Mouse (Mus musculus) cerebellum, adult (tissue): ENCODE results near the gene Tanc2.

Experiments
- ATAC-seq: cut with Nextera tagmentation; 2 replicates; pipeline ENCODE4 v1.9.2; 2017; ENCODE audit warnings: mild to moderate bottlenecking, moderate library complexity, mixed read lengths; ENCODE audit not compliant: insufficient number of reproducible peaks, low FRiP score, low TSS enrichment

Tanc2 gene

DNA sequence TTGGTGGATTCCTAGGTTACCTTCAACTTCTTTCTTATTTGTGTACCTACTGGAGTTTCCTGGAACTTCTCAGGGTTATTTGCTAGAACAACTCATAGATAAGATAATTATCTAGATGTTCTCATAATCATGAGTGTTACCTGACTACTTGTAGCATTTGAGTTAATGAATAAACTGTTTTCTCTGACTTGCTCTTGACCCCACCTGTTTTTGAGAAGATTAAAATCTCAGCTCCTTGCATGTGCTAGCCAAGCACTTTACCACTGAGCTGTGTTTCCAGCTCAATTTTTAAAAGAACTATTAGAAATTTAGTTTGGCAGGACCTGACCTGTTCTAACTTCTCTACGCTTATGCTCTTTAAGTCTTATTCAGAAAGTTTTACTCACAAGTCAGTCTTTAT lies 36.4 kb downstream of the Tanc2 start:
- ATAC-seq, result no peak

DNA sequence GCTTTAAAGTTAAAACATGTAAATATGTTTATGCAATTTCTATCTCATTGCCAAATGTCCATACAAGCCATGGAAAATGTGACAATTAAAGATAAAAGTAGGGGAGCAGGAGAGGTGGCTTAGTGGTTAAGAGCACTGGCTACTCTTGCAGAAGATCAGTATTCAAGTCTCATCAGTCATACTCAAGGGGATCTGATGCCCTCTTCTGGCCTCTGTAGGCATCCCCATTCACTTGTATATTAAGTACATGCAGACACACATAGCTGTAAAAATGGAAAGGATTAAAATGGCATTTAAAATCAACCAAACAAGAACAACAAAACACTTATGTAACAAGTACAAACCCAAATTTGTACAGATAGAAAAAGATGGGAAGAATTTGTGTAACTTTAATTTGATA lies 54.2 kb downstream of the Tanc2 start:
- no peak for ATAC-seq

DNA sequence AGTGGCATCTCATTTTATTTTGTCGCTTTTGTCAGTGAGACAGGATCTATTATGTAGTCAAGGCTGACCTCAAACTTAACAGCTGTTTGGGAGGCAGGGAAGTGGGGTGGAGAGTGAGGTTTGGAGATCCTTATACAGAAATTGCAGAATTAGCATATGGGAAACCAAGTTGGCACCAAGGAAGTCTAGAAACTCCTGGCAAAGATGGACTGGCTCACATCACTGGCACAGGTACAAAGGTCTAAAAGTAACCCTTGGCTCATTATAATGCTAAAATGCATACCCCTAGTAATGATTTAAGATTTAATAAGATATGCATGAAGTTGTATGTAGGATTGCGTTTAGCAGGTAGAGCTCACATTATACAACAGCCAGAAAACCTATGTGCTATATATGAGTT lies 58.2 kb downstream of the Tanc2 start:
- ATAC-seq, result no peak

DNA sequence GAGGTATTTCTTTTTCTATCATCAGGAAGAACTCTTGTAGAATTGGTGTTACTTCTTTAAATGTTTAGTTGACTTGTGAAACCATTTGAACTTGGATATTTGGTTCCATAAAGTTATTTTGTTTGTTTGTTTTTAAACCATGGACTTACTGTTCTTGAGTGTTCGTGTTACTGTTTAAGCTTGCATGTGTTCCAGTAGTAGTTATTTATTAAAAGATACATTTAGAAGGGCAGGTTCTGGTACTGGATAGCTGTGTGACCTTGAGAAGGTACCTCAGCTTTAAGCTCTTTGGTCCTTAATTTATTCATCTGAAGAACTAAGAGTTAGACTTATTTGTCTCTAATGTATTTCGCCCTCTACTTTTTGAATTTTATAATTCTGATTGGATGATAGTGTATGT lies 64.8 kb downstream of the Tanc2 start:
- ATAC-seq, result no peak

DNA sequence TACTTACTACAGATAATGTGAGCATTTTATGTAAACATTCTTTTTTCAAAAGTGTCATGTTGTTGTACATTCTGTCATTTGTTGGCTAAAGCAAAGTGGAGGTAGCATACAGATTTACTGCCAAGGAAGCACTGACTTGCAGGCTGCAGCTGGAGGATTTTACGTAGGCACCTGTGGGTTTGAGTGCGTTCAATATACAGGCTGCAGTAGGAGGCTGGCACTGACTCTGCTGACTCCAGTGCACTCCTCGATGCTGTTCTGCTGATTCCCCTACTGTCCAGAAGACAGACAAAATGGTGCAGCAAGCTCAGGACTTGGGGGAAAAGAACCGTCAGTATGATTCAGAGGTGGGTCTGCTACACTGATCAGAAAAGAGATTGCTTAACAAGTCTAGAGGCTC lies 65.5 kb downstream of the Tanc2 start:
- ATAC-seq, result no peak

DNA sequence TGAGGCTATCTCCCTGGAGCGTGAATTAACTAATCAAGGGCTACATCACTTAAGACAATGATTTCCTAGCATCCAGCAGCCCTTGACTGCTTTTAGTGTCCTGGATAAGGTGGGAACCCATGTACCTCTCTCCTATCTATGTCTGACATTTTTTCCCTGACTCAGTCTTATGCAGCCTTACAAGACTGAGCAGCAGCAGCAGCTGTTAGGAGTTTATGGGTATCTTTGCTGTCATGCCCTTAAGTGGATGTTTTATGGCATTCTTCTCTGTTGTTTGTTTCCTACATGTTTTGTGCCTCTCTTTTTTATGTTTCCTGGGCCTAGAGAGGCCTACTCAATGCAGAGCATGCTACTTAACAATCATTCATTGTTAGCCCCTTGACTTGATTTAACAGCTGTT lies 78.1 kb downstream of the Tanc2 start:
- ATAC-seq, result no peak

DNA sequence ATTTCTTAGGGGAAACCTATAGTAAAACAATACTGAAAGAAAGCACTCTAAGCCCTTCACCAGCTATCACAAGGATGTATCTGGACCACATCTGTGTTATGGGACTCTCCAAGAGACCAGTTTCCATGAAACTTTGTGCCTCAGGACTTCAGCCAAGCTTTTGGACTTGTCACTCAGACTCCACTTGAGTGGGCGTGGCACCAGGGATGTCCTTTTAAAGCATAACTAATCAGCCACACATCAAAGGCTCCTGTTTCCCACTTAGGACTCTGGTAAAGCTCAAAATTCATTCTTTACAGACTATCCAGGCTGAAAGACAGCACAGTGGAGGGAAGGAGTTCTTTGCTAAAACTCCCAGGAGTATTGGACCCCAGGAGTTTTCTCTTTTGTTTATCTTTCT lies 89.2 kb downstream of the Tanc2 start:
- ATAC-seq, result no peak

DNA sequence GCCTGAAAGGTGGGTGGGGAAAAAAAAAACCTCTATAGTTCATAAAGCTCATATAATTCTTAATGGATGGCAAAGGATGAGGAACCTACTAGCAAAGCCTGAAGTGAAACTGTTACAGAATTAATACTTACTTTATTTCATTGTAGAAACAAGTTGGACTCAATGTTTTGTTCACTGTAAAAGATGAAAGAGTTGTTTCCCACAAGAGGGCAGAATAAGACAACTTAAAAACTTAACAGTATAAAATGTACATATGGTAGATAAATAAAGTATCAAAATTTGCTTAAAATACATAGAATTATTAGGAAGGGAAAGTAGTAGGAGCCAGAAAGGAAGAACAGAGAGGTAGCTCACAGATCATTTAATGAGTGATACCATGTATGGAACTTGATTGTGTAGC lies 95.0 kb downstream of the Tanc2 start:
- no peak for ATAC-seq

DNA sequence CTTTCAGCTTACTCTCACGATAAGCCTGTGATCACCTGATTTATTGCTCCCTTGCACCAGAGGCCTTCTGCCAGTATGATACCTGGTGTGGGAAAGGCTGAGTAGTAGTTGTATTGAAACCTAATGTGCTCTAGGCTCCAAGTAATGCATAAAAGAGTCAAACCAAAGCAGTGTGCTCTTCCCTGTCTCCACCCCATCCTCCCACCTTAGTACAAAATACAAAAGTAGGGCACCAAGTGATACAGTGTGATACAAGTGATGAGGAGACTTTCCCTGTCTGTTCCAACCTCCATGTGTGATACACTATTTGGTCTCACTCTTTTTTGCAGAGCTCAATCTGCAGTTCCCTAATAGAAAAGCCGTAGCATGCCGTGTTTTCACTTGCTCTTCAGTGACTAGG lies 110.7 kb downstream of the Tanc2 start:
- ATAC-seq, result no peak

DNA sequence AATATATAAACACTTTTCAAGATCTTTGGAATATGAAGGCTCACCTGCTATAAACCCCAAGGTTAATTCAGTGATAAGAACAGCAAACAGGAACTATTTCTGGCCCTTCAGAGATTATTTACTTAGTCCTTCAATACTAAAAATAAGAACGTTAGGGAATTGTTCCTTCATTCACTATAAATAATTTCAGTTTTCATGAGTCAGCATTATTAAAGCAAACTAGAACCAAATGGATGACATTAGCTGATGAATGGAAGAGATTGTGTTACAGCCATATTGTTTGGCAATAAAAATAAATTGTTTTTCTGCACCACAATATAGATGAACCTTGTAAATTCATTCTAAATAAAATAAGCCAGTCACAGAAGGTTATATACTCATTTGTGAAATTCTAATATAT lies 129.9 kb downstream of the Tanc2 start:
- no peak for ATAC-seq

DNA sequence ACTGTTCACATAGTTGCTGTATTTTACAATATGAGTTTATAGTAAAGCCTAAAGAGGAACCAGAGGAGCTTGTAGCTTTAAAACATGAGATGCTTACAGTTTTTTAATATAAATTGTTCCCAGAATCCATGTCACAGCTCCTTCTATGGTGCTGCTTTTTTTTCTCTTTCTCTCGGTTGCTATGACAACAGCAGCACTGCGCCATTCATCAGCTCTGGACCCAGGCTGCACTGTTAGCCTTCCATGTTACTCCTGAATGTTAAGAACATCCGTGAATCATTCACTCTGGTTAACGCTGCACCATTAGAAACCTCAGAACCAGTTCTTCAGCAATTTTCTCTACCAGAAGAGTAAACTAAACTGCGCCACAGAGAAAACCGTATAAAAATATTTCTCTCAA lies 141.8 kb downstream of the Tanc2 start:
- no peak for ATAC-seq

DNA sequence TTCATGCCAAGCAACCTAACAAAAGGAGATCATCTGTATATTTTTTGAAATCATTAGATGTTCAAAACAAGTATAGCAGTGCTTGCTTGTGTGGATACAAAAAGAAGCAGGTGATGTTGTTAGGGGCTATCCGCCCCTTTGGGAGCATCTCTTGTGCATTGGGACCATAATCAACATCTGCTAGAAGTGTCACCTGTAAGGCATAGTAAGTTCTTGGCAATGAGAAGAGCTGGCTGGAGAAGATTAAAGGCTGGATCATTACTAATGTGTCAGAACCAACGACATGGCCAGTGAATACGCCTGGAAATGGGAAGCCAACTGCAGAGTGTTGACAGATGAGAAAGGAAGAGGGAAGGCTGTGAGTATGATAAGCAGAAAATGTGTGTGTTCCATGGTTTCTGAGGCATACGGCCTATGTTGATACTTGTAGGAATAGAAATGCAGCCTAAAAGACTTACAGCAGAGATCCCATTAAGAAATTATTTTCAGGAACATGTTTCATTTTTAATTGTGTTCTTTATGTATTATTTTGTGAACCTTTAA lies 142.3 kb downstream of the Tanc2 start:
- ATAC-seq, result no peak

DNA sequence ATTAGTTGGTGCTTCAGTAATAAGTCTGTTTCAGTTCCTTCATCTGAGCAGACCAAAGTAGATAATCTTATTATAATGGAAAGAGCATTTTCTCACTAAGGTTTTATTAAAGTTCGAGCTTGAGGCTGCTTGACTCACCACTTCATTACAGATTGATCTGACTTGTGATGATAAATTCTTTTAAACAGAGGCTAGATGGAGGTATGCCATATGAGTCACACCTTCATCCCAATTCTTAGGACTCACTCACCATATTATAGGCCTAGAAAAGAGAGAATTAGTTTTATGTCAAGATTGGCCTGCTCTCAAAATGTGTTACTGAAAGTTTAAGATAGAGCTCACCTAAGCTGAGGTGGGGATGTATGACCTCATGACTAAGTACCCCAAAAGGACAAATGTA lies 153.4 kb downstream of the Tanc2 start:
- ATAC-seq, result no peak

DNA sequence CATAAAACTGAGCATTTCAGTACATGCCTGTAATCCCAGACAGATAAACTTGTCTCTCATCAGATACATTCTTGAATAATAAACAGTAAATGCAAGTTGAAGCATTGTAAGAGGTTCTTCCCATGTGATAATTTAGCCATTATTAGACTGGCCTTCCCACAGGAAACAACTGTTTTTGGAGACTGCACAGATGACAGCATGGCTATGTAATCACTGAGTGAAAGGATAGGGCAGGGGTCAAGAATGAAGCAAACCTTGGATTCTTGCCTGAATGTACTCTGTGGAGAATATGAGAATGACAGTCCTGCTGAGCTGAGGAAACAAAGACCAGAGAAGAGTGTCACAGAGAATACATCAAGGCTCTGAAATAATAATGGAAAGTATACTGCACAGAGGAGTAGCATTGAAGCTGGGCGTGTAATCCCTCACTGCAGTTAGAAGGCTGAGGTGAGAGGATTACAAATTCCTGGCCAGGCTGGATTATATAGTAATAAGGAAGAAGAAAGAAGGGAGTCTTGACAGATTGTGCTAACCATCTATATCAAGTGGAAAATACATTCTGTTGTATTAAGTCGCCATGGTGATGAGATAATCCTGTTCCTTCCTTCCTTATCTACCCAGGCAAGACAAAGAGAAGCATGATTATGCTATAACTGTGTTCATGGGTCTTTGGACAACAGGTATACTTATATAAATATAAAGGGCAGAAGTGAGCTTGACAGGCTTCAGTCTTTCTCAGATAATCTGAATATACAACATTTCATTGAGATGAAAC lies 159.7 kb downstream of the Tanc2 start:
- no peak for ATAC-seq

DNA sequence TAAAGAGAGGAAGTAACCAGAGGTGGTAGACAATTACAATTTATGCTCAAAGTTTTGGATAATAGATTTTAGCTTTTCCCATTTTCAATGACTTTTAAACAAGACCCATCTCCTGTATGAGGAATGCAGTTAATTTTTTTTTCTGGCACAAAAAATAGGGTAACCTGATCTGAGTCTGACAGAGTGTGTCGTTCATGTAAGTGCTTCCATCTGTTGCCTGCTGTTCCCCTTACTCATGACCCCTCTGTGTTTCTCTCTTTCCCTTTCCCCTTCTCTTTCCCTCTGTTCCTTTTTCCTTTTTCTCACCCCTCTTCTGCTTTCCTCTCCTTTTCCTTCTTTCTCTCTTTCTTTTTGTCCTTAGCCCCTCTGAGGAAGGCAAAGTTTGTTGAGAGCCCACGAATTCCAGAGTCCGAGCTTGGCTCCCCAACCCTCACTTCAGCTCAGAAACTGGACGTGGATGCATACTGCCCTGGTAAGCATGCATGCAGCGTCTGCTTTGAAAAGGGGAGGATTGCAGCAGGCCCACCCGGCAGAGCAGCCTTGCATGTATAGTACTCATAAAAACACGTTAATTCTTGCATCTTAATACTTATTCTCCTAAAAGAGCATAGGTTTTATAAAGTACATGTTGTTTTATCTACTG lies 168.9 kb downstream of the Tanc2 start:
- ATAC-seq, result no peak

DNA sequence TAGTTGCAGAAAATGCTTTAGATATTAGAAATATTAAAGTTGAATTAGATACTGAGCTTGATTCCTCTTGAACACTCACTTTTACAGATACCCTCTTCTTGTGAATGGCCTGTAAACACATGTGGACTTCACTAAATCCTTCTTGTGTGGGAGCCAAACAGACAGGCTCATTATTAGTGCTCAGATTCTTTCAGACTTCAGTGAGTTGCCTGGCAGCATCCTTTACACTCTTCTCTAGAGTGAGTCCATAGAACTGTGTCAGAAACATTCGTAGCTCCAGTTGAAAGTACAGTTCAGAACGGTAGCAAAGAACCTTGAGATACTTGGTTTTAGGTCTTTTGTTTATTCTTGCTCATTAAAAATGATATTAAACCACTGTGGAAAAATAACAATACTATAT lies 169.6 kb downstream of the Tanc2 start:
- ATAC-seq, result no peak

DNA sequence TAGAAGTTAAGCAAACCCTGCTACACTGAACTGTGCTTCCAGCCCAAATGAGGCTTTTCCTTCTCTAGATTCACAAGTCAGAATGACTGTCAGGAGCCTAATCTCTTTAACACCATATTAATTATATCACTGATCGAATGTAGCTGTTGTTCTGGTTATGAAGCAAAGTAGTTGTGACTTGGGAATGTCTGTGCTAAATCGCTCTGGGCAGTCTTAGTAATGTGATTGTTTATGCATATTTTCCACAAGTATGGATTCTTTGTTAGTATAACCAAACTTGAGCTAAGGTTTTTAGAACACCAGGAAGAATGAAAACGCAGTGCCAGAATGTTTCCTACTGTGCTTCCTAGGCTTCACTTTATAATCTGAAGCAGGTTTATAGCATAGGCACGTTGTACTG lies 170.6 kb downstream of the Tanc2 start:
- ATAC-seq, result no peak

DNA sequence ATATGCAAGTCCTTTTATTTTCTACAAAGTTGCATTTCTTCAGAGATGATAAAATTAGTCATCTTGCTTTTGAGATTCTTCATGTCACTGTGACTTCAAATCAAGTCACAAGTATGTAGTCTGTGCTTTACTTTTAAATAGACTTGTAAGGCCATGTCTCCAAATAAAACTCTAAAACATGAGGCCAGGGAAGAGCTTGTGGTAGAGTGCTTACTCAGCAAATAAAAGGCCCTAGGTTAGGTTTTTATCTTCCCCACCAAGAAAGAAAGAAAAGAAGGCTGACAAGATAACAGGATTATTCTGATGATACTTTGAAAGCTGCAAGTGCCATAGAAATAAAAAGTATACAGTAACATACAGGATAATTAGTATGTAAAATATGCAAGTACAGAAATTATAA lies 188.0 kb downstream of the Tanc2 start:
- no peak for ATAC-seq

DNA sequence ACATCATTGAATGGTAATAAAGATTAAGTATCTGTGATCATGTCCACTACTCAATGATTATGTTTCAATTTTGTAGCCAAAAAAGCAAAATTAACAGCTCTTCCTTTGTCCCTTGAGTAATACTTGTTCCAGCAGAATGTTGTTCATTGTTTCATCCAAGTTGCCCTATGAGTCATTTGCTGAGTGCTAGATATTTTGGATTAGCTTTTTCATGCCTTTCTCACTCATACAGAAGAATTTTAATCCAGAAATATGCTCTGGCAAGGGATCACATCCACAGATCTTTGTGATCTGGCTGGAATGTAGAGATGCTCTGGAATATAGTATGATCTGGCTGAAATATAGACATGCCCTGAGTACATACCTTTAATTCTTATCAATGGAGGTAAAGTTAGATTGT lies 202.7 kb downstream of the Tanc2 start:
- ATAC-seq, result no peak

DNA sequence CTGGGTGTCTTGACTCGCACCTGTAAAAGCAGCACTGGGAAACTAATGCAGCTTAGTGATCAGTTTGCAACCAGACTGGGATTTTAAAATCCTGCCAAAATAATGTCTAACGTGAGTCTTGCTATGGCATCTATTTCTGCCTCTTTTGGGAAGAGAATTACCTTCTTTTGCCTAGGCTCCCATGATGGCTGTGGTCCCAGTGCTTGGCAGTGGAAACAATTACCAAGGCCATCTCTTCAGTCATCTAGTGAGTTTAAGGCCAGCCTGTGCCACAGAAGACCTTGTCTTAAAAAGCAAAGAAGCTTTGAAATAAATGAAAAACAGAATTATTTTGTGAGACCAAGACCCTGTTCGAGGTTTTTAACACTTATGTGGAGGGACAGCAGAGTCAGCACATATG lies 213.9 kb downstream of the Tanc2 start:
- ATAC-seq, result no peak

DNA sequence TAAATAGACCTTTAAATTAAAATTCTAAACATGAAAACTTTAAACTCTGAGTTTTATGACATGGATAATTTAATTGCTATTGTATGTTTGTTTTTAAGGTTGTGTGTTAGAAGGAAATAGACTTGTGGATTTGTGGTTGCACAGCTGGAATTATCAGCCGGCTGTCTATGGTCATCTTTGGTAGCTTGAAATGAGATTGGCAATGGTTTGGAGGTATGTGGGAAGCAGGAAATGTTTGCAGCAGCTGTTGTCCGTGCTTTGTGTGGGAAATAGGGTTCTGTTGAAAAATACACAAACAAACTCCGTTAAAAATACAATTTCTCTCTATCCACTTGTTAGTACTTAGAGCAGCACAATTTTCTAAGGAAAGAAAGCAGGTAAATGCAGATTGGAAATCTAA lies 215.0 kb downstream of the Tanc2 start:
- no peak for ATAC-seq

DNA sequence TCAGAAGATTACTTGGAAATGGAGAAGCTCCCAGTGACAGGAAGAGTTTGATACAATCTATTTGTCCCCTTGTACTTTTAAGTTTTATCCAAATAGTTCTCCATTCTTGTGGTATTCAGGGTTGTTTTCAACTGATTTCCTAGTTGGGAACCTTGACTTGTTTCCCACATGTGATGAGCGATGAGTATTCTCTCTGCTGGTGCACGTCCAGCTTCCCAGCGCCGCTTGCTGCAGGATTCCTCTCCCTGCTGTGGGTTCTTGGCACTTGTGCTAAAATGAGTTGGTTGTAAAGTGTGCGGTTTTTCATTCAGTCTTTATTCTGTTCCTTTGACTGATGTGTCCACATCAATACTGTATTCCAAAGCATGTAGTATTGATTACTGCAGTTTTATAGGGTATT lies 217.3 kb downstream of the Tanc2 start:
- ATAC-seq, result no peak
